Mouse (Mus musculus) kidney, postnatal 36 days (tissue): Measurements from ENCODE around the gene Gm20388.
A peak's percentile ranks its signal among the peaks of the same experiment; 100 is the strongest.

ENCODE experiments used
- DNase-seq, 2 experiments: peaks; one replicate each; pipeline ENCODE4 v3.0.0; 2021 to 2022; ENCODE audit warnings: mixed read lengths in 2 of 2

Gm20388 gene

GRCm38 (mm10) chr8:121072406-121073130 is 1161.9 kb downstream of the Gm20388 start:
- no peak for DNase-seq

DNA sequence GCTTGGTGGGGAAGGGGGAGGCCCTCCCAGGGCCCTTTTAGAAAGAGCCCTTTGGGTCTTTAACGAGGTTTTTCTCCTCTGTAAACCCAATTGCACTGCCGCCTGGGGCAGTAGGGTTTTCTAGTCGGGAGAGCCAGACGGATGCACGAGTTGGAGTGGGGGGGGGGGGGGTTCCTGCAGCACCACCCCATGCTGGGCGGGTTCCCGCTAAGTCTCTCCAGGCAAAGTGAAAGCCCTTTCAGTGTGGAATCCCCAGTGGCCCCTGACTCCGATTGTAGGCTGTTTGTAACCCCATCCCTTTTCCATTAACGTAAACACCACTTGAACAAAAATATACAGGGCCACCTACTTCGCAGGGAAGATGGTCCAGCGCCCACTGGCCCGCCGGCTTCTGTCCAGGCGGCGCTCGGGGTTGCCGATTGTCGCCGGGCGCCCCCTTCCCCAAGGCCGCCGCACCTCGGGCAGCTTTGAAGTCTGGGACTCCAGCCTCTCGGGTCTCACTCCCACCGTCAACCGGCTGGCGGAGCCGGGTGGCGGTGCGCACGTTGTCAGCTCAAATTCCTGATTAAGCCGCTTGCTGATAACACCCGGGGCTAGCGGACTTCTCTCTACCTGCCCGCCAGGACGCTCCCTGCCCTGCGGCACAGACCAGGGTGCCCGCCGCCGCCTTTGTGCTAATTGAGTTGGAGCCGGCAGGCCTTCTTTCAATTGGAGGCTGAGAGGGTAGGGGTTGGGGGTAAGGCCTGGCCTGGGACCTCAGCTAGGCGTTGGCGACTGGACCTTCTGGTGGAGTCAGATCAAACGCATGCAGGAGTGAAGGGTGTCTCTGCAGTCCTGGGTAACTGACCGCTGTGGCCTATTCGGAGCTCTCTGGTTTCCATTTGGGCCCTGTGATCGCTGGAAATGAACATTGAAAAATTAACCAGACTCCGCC is 1162.8 kb downstream of the Gm20388 start:
- DNase-seq = no peak

DNA sequence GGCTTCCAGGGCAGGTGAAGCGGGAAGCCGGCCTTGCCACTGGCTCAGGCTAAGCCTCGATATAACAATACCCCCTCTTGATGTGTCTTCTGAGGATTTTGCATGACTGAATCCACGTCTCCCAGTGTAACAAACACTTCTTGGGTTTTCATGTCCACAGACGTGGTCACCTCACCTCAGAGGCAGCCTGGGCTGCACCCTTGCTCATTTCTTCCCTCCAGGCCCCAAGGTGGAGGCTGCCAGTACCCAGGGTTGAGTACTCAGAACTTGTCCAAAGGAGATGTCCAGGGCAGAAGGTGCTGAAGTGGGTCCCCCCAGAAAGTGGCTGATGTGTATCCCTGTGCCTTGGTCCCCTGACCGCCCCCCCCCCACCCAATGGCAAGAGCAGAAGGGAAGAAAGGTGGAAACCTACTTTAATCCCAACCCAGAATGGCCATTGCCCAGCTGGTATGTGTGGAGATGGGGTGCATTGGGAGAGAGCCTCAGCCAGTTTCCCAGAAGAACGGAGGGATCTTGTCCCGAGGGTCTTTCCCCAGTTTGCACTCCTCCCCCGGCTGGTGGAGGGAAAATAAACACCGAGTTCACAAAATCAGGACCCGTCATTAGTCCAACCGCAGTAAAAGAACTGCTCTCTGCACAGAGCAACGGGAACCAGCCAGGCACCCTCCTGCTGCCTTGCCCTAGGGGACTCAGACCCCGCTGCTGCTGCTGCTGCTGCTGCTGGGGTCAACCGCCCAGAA is 1163.6 kb downstream of the Gm20388 start:
- no peak for DNase-seq

- no peak for DNase-seq
These were observed 1164.2 kb downstream of the Gm20388 start for GRCm38 (mm10) chr8:121074848-121075145.

DNA sequence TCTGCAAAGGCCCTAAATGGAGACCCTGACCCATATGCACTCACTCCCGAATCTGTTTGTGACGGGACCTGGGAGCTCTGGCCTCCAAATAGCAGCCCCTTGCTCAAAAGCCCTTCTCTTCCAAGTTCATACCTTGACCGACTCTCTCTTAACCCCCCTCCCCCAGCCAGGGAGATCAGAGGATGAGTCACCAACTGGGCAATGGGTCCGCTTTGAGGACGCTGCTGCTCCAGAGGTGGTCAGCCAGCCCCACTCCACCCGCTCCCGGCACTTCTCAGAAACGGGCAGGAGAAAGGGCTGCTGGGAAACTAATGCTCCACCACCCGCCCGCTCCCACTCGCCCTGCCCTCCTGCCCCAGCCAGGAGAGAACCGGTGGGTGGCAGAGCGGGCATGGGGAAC is 1165.3 kb downstream of the Gm20388 start:
- DNase-seq = no peak

DNA sequence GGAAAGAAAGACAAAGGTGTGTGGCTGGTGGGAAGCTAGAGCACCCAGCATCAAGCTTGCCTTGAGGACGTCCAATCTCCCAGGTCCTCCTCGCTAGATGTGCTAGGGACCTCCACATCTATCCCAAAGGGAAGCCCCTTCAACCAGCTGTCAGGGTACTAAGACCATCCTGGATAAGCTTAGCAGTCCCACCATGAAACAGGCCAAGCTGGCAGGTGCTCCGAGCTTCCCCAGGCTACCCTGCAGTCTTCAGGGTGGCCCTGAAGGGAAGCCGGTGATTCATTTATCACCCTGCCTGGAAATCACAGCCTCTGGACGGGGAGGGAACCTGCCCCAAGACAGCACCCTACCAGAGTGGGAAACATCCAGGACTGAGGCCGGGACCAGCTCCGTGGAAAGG is 1165.9 kb downstream of the Gm20388 start:
- DNase-seq = no peak

DNA sequence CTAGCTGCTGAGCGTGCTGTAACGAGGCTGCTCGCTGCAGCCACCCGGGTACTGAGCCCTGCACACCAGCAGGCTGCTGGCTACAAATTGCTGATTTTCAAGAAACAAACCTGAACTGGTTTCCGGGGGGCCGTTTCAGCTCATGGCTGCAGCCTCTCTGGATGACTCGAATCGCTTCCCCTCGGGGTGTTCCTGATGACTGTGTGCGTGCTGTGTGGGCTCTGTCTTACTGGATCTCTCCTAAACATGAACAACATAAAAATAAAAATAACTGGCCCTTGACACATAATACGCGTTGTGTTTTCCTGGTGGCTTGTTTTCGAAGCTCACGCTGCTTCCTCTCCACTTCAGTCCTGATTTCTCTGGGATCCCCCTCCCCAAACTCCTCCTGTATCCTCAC is 1168.1 kb downstream of the Gm20388 start:
- no peak for DNase-seq

DNA sequence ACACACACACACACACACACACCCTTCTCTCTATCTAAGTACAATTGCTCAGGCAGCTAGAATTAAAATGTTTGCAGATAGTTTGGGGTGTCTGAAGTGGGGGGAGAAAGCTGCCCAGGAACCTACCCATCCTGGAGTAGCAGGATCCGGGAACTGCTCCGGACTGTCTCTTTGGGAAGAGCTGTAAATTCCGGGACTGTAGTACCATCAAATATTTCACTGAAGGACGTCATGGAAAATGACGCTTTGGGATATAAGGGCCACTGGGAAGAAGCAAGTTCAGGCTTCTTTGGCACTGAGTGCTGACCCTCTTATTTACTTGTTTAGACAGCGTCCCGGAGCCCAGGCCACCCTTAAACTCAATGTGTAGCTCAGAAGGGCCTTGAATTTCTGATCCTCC is 1168.6 kb downstream of the Gm20388 start:
- no peak for DNase-seq

DNA sequence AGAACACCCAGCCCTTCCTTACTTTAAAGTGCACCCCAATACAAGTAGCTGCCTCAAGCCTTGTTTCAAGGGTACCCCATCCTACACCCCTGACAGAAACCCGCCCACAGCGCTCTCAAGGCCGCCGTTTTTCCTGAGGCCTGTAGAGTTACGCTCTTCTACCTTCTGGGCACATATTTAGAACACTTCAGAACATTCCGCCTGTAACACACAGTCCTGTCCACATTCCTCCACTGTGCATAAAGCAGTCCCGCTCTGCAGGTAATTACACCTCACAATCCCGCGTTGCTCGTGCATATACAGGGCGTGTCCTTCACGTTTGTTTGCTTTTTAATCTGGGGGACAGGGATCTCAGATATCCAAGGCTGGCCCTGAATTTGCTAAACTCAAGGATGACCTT is 1169.3 kb downstream of the Gm20388 start:
- DNase-seq = no peak

DNA sequence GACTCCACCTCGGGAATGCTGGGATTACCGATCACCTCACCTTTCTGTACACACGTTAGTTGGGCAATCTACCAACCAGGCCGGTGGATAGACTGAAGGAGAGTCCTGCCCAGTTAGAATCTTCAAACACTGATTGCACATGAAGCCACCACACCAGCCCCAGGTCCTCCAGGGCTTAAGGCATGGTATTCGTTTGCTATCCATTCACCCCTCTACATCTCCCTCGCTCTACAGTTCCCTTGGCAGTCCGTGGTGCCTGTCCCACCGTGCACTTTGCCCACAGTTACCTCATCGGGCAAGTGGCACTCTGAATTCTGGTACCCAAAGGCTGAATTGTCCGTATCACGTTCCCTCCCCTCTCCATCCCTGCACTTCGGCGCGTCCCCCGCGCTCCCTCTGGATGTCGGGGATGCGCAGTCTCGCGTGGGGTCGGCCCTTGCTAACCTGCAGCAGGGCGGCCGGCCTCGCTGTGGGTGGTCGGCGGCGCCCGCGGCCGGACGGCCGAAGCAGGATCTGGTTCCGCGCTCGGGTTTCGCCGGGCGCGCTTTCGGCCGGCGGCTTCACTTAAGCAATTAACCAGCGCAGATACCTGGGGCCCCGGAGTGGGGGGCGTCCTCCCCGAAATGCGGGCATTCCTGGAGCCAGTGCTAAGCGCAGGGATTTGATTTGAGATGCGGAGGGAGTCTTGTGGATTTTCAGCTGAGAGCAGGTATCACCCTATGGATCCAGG is 1169.9 kb downstream of the Gm20388 start:
- no peak for DNase-seq

GRCm38 (mm10) chr8:121081398-121081797 is 1170.8 kb downstream of the Gm20388 start:
- DNase-seq = no peak

DNA sequence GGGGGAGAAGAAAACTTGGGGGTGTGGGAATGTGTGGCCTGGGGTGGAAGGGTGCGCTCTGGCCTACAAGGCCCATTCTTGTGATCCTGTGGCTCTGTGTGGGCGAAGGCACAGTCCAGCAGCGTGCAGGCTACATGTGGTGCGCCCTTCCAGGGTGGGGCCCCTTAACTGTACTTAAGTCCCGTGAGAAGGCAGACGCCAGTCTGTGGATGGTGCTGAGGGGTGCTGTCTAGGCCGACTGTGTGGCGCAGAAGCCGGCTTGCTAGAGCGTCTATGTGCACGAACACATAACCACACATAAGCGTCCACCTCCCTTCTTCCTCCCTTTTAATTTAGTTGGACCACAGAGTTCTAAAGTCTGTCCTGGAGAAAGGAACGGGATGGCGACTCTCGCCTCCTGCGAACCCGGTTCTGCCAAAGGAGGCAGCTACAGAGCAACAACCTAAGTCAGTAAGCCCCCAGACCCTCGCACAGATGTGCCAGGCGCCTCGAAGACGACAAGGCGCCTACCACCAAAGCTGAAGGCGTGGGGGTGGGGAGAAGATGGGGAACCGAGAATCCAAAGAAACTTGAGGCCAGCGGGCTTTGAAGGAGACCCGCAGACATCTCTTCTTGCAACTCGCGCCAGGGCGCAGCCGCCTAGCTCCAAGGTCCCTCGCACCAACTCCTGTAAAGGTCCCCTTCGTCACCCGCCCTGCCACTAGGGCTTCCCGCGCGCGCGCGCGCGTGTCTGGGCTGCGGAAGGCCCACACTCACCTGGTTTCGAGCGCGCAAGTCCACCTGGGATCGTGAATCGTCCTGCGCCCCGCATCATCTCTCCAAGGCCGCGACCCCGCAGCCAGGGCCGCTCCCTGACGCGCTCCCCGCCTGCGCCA is 1171.8 kb downstream of the Gm20388 start:
- no peak for DNase-seq

DNA sequence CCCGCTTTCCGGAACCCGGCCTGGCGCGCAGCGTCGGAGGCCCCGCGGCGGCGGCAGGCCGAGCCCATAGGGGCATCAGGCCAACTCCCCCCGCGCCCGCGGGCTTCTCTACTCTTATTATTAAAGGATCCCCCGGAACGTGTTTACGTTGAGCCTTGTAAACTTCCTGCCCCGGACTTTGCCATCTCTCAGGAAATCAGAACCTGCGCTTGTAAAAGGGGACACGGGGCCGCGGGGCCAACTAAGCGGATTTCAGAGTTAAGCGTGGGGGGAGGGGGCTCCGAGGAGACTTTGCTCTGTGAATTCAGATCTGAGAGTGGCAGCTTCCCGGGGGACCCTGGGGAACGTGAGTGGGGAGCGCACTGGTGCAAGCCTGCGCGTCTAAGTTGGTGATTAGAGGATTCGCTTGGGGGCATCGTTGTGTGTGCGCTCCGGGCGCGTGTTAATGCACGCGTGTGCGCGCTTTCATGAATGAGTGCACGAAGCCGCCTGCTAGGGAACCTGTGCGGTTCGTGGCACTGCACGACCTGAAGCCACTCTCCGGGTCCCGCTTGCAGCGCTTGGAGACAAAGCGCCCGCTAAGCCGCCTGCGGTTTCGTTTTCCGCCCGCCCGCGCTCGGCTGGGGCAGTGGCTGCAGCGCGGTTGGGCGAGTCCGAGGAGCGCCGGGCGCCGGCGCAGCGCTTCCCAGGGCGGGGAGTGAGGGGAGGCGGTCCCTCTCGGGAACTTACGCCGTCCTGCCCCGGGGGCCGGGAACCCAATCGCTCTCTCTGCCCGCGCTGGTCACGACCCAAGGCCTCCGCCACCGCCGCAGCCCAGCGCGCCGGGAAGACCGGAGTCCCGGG is 1172.7 kb downstream of the Gm20388 start:
- peak; percentile 71 to 80 for DNase-seq

DNA sequence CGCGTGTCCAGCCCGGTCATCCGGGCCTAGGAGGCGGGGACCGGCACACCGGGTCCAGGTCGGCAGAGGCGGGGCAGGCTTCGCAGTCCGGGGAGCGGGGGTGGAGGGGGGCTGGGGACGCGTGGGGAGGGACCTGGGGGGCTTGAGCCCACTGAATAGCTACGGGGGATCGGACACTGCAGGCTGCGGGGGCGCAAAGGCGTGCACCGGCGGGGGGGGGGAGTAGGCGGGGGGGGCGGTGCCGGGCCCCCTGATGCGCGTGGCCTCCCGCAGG is 1173.2 kb downstream of the Gm20388 start:
- no peak for DNase-seq

DNA sequence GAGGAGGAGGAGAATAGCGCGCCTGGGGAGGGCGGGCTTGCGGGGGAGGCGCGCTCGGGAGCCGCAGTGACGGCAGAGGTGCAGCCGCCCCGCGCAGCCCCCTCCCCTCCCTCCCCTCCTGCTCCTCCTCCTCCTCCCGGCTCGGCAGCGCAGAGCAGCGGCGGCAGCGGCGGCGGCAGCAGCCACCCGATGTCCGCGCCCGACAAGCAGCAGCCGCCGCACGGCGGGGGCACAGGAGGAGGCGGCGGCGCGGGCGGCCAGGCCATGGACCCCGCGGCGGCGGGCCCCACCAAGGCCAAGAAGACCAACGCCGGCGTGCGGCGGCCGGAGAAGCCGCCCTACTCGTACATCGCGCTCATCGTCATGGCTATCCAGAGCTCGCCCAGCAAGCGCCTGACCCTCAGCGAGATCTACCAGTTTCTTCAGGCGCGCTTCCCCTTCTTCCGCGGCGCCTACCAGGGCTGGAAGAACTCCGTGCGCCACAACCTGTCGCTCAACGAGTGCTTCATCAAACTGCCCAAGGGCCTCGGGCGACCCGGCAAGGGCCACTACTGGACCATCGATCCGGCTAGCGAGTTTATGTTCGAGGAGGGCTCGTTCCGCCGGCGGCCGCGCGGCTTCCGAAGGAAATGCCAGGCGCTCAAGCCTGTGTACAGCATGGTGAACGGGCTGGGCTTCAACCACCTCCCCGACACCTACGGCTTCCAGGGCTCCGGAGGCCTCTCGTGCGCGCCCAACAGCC is 1173.7 kb downstream of the Gm20388 start, which contains the start of gene Foxf1:
TSS of gene Foxf1 (plus strand) at position 177 of the 742 bp plus-strand sequence.
- peak in 1 of 2 experiments; percentile 28 for DNase-seq

GRCm38 (mm10) chr8:121085011-121085410 is 1174.4 kb downstream of the Gm20388 start:
- no peak for DNase-seq

DNA sequence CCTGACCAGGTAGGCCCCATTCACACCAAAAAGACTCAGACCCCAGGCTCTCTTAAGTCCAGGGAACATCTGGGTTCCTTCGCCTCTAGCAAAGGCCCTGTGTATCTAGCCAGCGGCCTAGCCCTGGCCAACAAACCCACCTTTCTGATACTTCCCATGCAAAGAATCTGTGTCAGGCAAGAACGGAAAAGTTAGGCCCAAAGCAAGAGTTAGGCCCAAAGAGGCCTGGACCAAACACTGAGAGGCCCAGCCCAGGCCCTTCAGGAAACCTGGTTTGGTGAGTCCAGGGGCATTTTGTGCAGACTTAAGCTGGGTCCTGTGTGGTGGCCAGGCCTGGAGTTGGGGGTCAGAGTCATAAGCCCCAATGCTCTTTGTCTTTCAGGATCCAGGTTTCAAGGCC is 1174.9 kb downstream of the Gm20388 start:
- DNase-seq = no peak

GRCm38 (mm10) chr8:121086004-121086900 is 1175.6 kb downstream of the Gm20388 start:
- DNase-seq = no peak

- DNase-seq = no peak
These were observed 1177.6 kb downstream of the Gm20388 start for GRCm38 (mm10) chr8:121088281-121088680.
